Mouse (Mus musculus) midbrain, embryonic 16.5 days (tissue): ENCODE results near the gene Brd3os. TPM values are rescaled to one million over a fixed set of nuclear protein-coding genes. Genes with fewer than 3 reads are reported as not detected.

ENCODE experiments used
- ATAC-seq: fragments of 200-750 bp; cut with Nextera tagmentation; 2 replicates; pipeline ENCODE4 v1.8.0; 2017; ENCODE audit warnings: moderate TSS enrichment
- H3K27ac ChIP-seq: fragments of 300-500 bp; sonication (generic); 2 replicates; pipeline ENCODE4 v1.5.1; 2014; ENCODE audit warnings: mild to moderate bottlenecking, low read length, mixed read lengths
- H3K27me3 ChIP-seq: fragments of 300-500 bp; sonication (generic); 2 replicates; pipeline ENCODE4 v1.6.1; 2014; ENCODE audit warnings: low read depth, low read length, mixed read lengths; ENCODE audit not compliant: control insufficient read depth, insufficient read depth
- H3K36me3 ChIP-seq: fragments of 300-500 bp; sonication (generic); 2 replicates; pipeline ENCODE4 v1.6.1; 2014; ENCODE audit warnings: mild to moderate bottlenecking, low read length, moderate library complexity, mixed read lengths; ENCODE audit not compliant: control insufficient read depth, insufficient read depth
- H3K4me1 ChIP-seq: fragments of 300-500 bp; sonication (generic); 2 replicates; pipeline ENCODE4 v1.6.1; 2014; ENCODE audit warnings: mild to moderate bottlenecking, low read length, mixed read lengths; ENCODE audit not compliant: control insufficient read depth, insufficient read depth
- H3K4me2 ChIP-seq: fragments of 300-500 bp; sonication (generic); 2 replicates; pipeline ENCODE4 v1.6.1; 2014; ENCODE audit warnings: mild to moderate bottlenecking, low read length, mixed read lengths
- H3K4me3 ChIP-seq: fragments of 300-500 bp; sonication (generic); 2 replicates; pipeline ENCODE4 v1.5.1; 2014; ENCODE audit warnings: low read depth, mild to moderate bottlenecking, low read length, moderate library complexity, mixed read lengths
- H3K9ac ChIP-seq: fragments of 300-500 bp; sonication (generic); 2 replicates; pipeline ENCODE4 v1.6.1; 2014; ENCODE audit warnings: low read depth, low read length, mixed read lengths
- H3K9me3 ChIP-seq: fragments of 300-500 bp; sonication (generic); replicated peaks from 2 replicates; pipeline ENCODE4 v1.6.1; 2014; ENCODE audit warnings: mild to moderate bottlenecking, low read length, mixed read lengths; ENCODE audit not compliant: control insufficient read depth, poor library complexity, severe bottlenecking
- WGBS: fragments of 180-500 bp; shearing (Covaris S2); extraction: QIAGEN DNeasy Blood & Tissue Kit; methylation state at CpG from one replicate; pipeline ENCODE4 v1.1.7; 2014; 5-methylcytosine and 5-hydroxymethylcytosine counted together
- polyA plus RNA-seq: library from polyadenylated mRNA; unstranded; fragments of >200 nt; fragmentation: Nextera tagmentation; extraction: Ambion mirVana; gene quantifications from 2 replicates; pipeline ENCODE4 v1.2.1, GENCODE M21; 2015

Gene Brd3os
- polyA plus RNA-seq, 1 experiment from 2014 or later = 43.0 TPM

GRCm38 (mm10) chr2:27417648-27418153 is 24.4 kb upstream of the Brd3os start:
- Histone ChIP-seq H3K4me3 (no peak overlapping the region), H3K27ac (no peak overlapping the region), H3K9ac (no peak overlapping the region), H3K27me3 (no peaks in the 10 kb centered on the region), H3K9me3 (no peaks in the 10 kb centered on the region), H3K4me1 (peaks cover 37% of the 10 kb centered on the region), H3K36me3 (no peaks in the 10 kb centered on the region), H3K4me2 (no peak overlapping the region)
- 56% methylated on average over 5 of the region's 5 CpGs for WGBS
- no peak for ATAC-seq

GRCm38 (mm10) chr2:27418577-27419070 is 23.5 kb upstream of the Brd3os start:
- Histone ChIP-seq H3K27me3 (no peaks in the 10 kb centered on the region), H3K4me1 (peaks cover 42% of the 10 kb centered on the region), H3K4me2 (no peak overlapping the region), H3K36me3 (no peaks in the 10 kb centered on the region), H3K9ac (no peak overlapping the region), H3K4me3 (no peak overlapping the region), H3K27ac (no peak overlapping the region), H3K9me3 (no peaks in the 10 kb centered on the region)
- 67% methylated on average over 6 of the region's 6 CpGs for WGBS
- no peak for ATAC-seq

- peaks cover 41% of the 10 kb centered on the region for H3K4me1 ChIP-seq
- H3K4me3 ChIP-seq = no peak overlapping the region
- H3K27me3 ChIP-seq = no peaks in the 10 kb centered on the region
- H3K27ac ChIP-seq = peak overlapping the region; percentile 58
- H3K9ac ChIP-seq = no peak overlapping the region
- WGBS = 44% methylated on average over 20 of the region's 20 CpGs
- H3K9me3 ChIP-seq = no peaks in the 10 kb centered on the region
- peak overlapping the region; percentile 8; the same call in 1 of the 2 replicates for H3K4me2 ChIP-seq
- H3K36me3 ChIP-seq = no peaks in the 10 kb centered on the region
- no peak for ATAC-seq
Measured at GRCm38 (mm10) chr2:27421293-27422068, 20.6 kb upstream of the Brd3os start.

- Histone ChIP-seq H3K27ac (no peak overlapping the region), H3K4me2 (peak overlapping the region; percentile 91), H3K9ac (no peak overlapping the region), H3K4me3 (no peak overlapping the region), H3K36me3 (no peaks in the 10 kb centered on the region), H3K9me3 (no peaks in the 10 kb centered on the region), H3K27me3 (no peaks in the 10 kb centered on the region), H3K4me1 (peaks cover 39% of the 10 kb centered on the region)
- WGBS = 68% methylated on average over 7 of the region's 7 CpGs
- no peak for ATAC-seq
Measured at GRCm38 (mm10) chr2:27423596-27423995, 18.5 kb upstream of the Brd3os start.

GRCm38 (mm10) chr2:27425161-27425611 is 16.9 kb upstream of the Brd3os start:
- peak overlapping the region; percentile 93 for H3K4me3 ChIP-seq
- WGBS = under 1% methylated on average over 20 of the region's 20 CpGs
- no peaks in the 10 kb centered on the region for H3K9me3 ChIP-seq
- peak overlapping the region; percentile 3; the same call in 1 of the 2 replicates for H3K27ac ChIP-seq
- no peak for ATAC-seq
- peaks cover 38% of the 10 kb centered on the region for H3K4me1 ChIP-seq
- H3K27me3 ChIP-seq = no peaks in the 10 kb centered on the region
- H3K9ac ChIP-seq = peak overlapping the region; percentile 86
- H3K4me2 ChIP-seq = peak overlapping the region; percentile 91
- H3K36me3 ChIP-seq = no peaks in the 10 kb centered on the region

GRCm38 (mm10) chr2:27425751-27426405 is 16.2 kb upstream of the Brd3os start:
- Histone ChIP-seq H3K9me3 (no peaks in the 10 kb centered on the region), H3K27ac (peak overlapping the region; percentile 65), H3K4me3 (peak overlapping the region; percentile 93), H3K4me2 (peak overlapping the region; percentile 91), H3K36me3 (no peaks in the 10 kb centered on the region), H3K9ac (peak overlapping the region; percentile 86), H3K27me3 (no peaks in the 10 kb centered on the region), H3K4me1 (peaks cover 38% of the 10 kb centered on the region)
- ATAC-seq = peak; percentile 16; the same call in 1 of the 2 replicates
- WGBS = under 1% methylated on average over 57 of the region's 60 CpGs

- Histone ChIP-seq H3K4me3 (peak overlapping the region; percentile 93), H3K9ac (peak overlapping the region; percentile 86), H3K27me3 (no peaks in the 10 kb centered on the region), H3K4me1 (peaks cover 32% of the 10 kb centered on the region), H3K27ac (peak overlapping the region; percentile 65), H3K4me2 (peak overlapping the region; percentile 91), H3K36me3 (no peaks in the 10 kb centered on the region), H3K9me3 (no peaks in the 10 kb centered on the region)
- peak; percentile 47 for ATAC-seq
- under 1% methylated on average over 50 of the region's 64 CpGs for WGBS
Measured at GRCm38 (mm10) chr2:27426406-27426854, 15.7 kb upstream of the Brd3os start.

GRCm38 (mm10) chr2:27426855-27427457 is 15.2 kb upstream of the Brd3os start, which contains the start of gene Vav2:
Vav2 (minus strand) TSS chr2:27427033.
- peak; percentile 86 for ATAC-seq
- Histone ChIP-seq H3K9ac (peak within 1 kb of the TSS; percentile 86), H3K4me2 (peak within 1 kb of the TSS; percentile 91), H3K27ac (peak within 1 kb of the TSS; percentile 65), H3K36me3 (no peaks in the 10 kb centered on the region), H3K27me3 (no peaks in the 10 kb centered on the region), H3K4me1 (peaks cover 29% of the 10 kb centered on the region), H3K9me3 (no peaks in the 10 kb centered on the region), H3K4me3 (peak within 1 kb of the TSS; percentile 93)
- WGBS = under 1% methylated on average over 45 of the region's 58 CpGs
